Mouse (Mus musculus) heart, postnatal 0 days (tissue): ENCODE measurements at regions not wholly inside any gene's neighbourhood (a gene's known extent, or its start where the extent isn't known, plus 50 kb on each side); places are given as distances from the start of the nearest gene placed in this dataset.

Source experiments
- CTCF ChIP-seq: IDR thresholded peaks from 2 replicates; pipeline ENCODE4 v1.5.1; 2016; ENCODE audit warnings: antibody characterized with exemption, control low read depth, low read depth
- EP300 ChIP-seq: IDR thresholded peaks from 2 replicates; pipeline ENCODE4 v1.6.1; 2016; ENCODE audit warnings: antibody characterized with exemption, low read depth

DNA sequence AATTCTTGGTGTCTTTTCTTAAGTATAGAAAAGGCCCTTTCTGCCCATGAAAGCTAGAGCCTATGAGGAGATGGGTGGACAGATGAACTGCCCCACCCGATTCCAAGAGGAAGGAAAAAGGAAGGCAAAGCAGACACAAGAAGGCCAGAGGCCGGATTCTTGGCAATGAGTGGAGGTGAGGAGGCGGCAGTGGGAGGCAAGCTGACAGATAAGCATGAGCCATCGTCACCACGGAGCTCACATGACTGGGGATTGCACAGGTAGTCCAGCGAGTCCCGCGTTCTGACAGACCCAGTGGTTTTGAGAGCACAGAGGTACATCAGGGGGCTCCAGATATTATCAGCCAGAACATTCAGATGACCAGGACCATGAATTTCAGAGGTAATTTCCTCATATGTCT lies 79.4 kb upstream of the Tcf12 start:
- TF ChIP-seq EP300, result no peak
- TF ChIP-seq CTCF, result no peak
